Mouse (Mus musculus) limb, embryonic 14.5 days (tissue): ENCODE results near the gene Nbeal2. TPM values are rescaled to one million over a fixed set of nuclear protein-coding genes. Genes with fewer than 3 reads are reported as not detected.
"Not testable (repeated sequence)": the region's sequence is repeated elsewhere in the genome, so short reads cannot be mapped to it uniquely, and the experiment has no call there.

Experiments used
- ATAC-seq: fragments of 200-750 bp; cut with Nextera tagmentation; 2 replicates; pipeline ENCODE4 v1.8.0; 2017; ENCODE audit warnings: low read depth, moderate number of reproducible peaks, moderate TSS enrichment; ENCODE audit not compliant: low FRiP score
- DNase-seq: peaks from one replicate; pipeline ENCODE4 v3.0.0-alpha.2; 2015; ENCODE audit warnings: low spot score
- H3K27ac ChIP-seq: fragments of 300-500 bp; sonication (generic); replicated peaks from 2 replicates; pipeline ENCODE4 v1.5.1; 2014; ENCODE audit warnings: low read depth, mild to moderate bottlenecking, low read length, moderate library complexity, mixed read lengths
- H3K27me3 ChIP-seq: fragments of 300-500 bp; sonication (generic); 2 replicates; pipeline ENCODE4 v1.6.1; 2014; ENCODE audit warnings: low read length, mixed read lengths; ENCODE audit not compliant: control insufficient read depth, insufficient read depth
- H3K36me3 ChIP-seq: fragments of 300-500 bp; sonication (generic); 2 replicates; pipeline ENCODE4 v1.6.1; 2014; ENCODE audit warnings: mild to moderate bottlenecking, low read length, moderate library complexity, mixed read lengths; ENCODE audit not compliant: control insufficient read depth, insufficient read depth
- H3K4me1 ChIP-seq: fragments of 300-500 bp; sonication (generic); 2 replicates; pipeline ENCODE4 v1.6.1; 2014; ENCODE audit warnings: antibody characterized with exemption, low read length, mixed read lengths; ENCODE audit not compliant: control insufficient read depth, insufficient read depth
- H3K4me2 ChIP-seq: fragments of 300-500 bp; sonication (generic); replicated peaks from 2 replicates; pipeline ENCODE4 v1.6.1; 2014; ENCODE audit warnings: low read depth, mild to moderate bottlenecking, low read length, moderate library complexity; ENCODE audit not compliant: severe bottlenecking
- H3K4me3 ChIP-seq: fragments of 300-500 bp; sonication (generic); replicated peaks from 2 replicates; pipeline ENCODE4 v1.5.1; 2014; ENCODE audit warnings: low read length
- H3K9ac ChIP-seq: fragments of 300-500 bp; sonication (generic); 2 replicates; pipeline ENCODE4 v1.6.1; 2014; ENCODE audit warnings: mild to moderate bottlenecking, low read depth, low read length, moderate library complexity; ENCODE audit not compliant: severe bottlenecking
- H3K9me3 ChIP-seq: fragments of 300-500 bp; sonication (generic); 2 replicates; pipeline ENCODE4 v1.6.1; 2016; ENCODE audit warnings: low read length; ENCODE audit not compliant: control insufficient read depth
- POLR2A ChIP-seq: fragments of 200-500 bp; IDR thresholded peaks from 2 replicates; pipeline ENCODE4 v1.8.0; 2012; ENCODE audit warnings: inconsistent platforms, mild to moderate bottlenecking, moderate library complexity, borderline replicate concordance; ENCODE audit not compliant: insufficient read depth, insufficient read length; ENCODE audit errors: extremely low read depth
- WGBS: fragments of 180-500 bp; shearing (Covaris S2); extraction: QIAGEN DNeasy Blood & Tissue Kit; methylation state at CpG from one replicate; pipeline ENCODE4 v1.1.7; 2014; 5-methylcytosine and 5-hydroxymethylcytosine counted together
- polyA plus RNA-seq, 2 experiments: library from polyadenylated mRNA; depleted of rRNA in 1 of 2; stranded (reverse) in 1 of 2; unstranded in 1 of 2; fragments of >200 nt; fragmentation: Nextera tagmentation in 1 of 2; extraction: Ambion mirVana in 1 of 2; gene quantifications; 2 replicates each; pipeline versions ENCODE4 v1.2.1 to v1.2.3; 2012 to 2014

Nbeal2 gene
- polyA plus RNA-seq, 2 experiments: 3.3 to 8.4 TPM

GRCm38 (mm10) chr9:110686472-110686871 is 32.5 kb upstream of the Nbeal2 start:
- no peak for TF ChIP-seq POLR2A
- Histone ChIP-seq H3K4me2 (no peak overlapping the region), H3K36me3 (no peaks in the 10 kb centered on the region; the same call in 1 of the 2 replicates), H3K4me1 (peaks cover 14% of the 10 kb centered on the region), H3K27me3 (no peaks in the 10 kb centered on the region), H3K4me3 (no peak overlapping the region), H3K27ac (no peak overlapping the region), H3K9ac (no peak overlapping the region), H3K9me3 (no peaks in the 10 kb centered on the region)
- ATAC-seq (no peak), DNase-seq (no peak)
- WGBS: 53% methylated on average over 3 of the region's 3 CpGs

- Histone ChIP-seq H3K27me3 (no peaks in the 10 kb centered on the region), H3K36me3 (no peaks in the 10 kb centered on the region), H3K9ac (no peak overlapping the region), H3K9me3 (no peaks in the 10 kb centered on the region), H3K4me2 (no peak overlapping the region), H3K4me3 (no peak overlapping the region), H3K27ac (no peak overlapping the region), H3K4me1 (peaks cover 14% of the 10 kb centered on the region)
- 87% methylated on average over 5 of the region's 5 CpGs for WGBS
- ATAC-seq (no peak), DNase-seq (no peak)
- TF ChIP-seq POLR2A: no peak
Observed at GRCm38 (mm10) chr9:110685591-110685990, 31.6 kb upstream of the Nbeal2 start.

- peaks cover 14% of the 10 kb centered on the region for H3K4me1 ChIP-seq
- DNase-seq (no peak), ATAC-seq (0 out of 2 replicates have a peak, but pooled peaks have one; percentile 28)
- H3K9me3 ChIP-seq: no peaks in the 10 kb centered on the region
- TF ChIP-seq POLR2A: no peak
- no peak overlapping the region for H3K9ac ChIP-seq
- H3K27me3 ChIP-seq: no peaks in the 10 kb centered on the region
- no peaks in the 10 kb centered on the region for H3K36me3 ChIP-seq
- no peak overlapping the region for H3K4me3 ChIP-seq
- H3K27ac ChIP-seq: no peak overlapping the region
- no peak overlapping the region for H3K4me2 ChIP-seq
- 83% methylated on average over 8 of the region's 8 CpGs for WGBS
Observed at GRCm38 (mm10) chr9:110685187-110685586, 31.2 kb upstream of the Nbeal2 start.

- H3K27ac ChIP-seq: peak overlapping the region; percentile 52; the same call in 1 of the 2 replicates
- no peaks in the 10 kb centered on the region for H3K36me3 ChIP-seq
- H3K27me3 ChIP-seq: no peaks in the 10 kb centered on the region
- H3K4me3 ChIP-seq: no peak overlapping the region
- 0 out of 2 replicates have a peak, but pooled peaks have one; percentile 35 for ATAC-seq
- 75% methylated on average over 6 of the region's 6 CpGs for WGBS
- TF ChIP-seq POLR2A: no peak
- no peak overlapping the region for H3K4me2 ChIP-seq
- H3K9ac ChIP-seq: no peak overlapping the region
- H3K9me3 ChIP-seq: no peaks in the 10 kb centered on the region
- peak; percentile 77 for DNase-seq
- peaks cover 14% of the 10 kb centered on the region for H3K4me1 ChIP-seq
Observed at GRCm38 (mm10) chr9:110684100-110684831, 30.3 kb upstream of the Nbeal2 start.

- Histone ChIP-seq H3K4me1 (peaks cover 14% of the 10 kb centered on the region), H3K27ac (peak overlapping the region; percentile 52; the same call in 1 of the 2 replicates), H3K36me3 (no peaks in the 10 kb centered on the region), H3K27me3 (no peaks in the 10 kb centered on the region), H3K4me3 (no peak overlapping the region), H3K9me3 (no peaks in the 10 kb centered on the region), H3K4me2 (no peak overlapping the region), H3K9ac (no peak overlapping the region)
- DNase-seq (no peak), ATAC-seq (no peak)
- no peak for TF ChIP-seq POLR2A
- 48% methylated on average over 4 of the region's 4 CpGs for WGBS
Observed at GRCm38 (mm10) chr9:110683574-110684099, 29.7 kb upstream of the Nbeal2 start.

GRCm38 (mm10) chr9:110682697-110683096 is 28.7 kb upstream of the Nbeal2 start:
- H3K9ac ChIP-seq, H3K9me3 ChIP-seq, H3K4me3 ChIP-seq, ATAC-seq, H3K4me2 ChIP-seq, H3K27ac ChIP-seq, DNase-seq, H3K36me3 ChIP-seq, H3K27me3 ChIP-seq: not testable (repeated sequence)
- peaks cover 14% of the 10 kb centered on the region for H3K4me1 ChIP-seq
- WGBS: 80% methylated on average over 3 of the region's 3 CpGs
